17 mouse cellular contexts compared by ENCODE assay signal in genomic region chr3:35249160-35249559, GRCm38 (mm10).
DNase-seq lines count a peak whose midpoint lies in the region; ATAC-seq and TF ChIP-seq lines count a peak whose summit lies in the region.
"Had no signal": no experiment of that assay in that cellular context is flagged by ENCODE, and none has a peak within 500 bp of the region (broad histone marks: within the 10 kb centered on the region; RNA-seq: fewer than 3 reads in every experiment).

No protein-coding gene starts in this region.

- no peak overlapping the region for H3ac ChIP-seq in C2C12 (ENCODE audit: control insufficient read depth, insufficient read length, low read depth)

- no peaks in the 10 kb centered on the region for H3K4me1 ChIP-seq in intestine, embryonic 15.5 days (replicated peaks)
- H3K4me1 ChIP-seq in intestine, postnatal 0 days (replicated peaks; ENCODE audit: control insufficient read depth, insufficient read depth, low read length): no peaks in the 10 kb centered on the region
- peaks cover 3% of the 10 kb centered on the region; the same call in 1 of the 2 replicates for H3K4me1 ChIP-seq in hindbrain, embryonic 11.5 days (replicated peaks; ENCODE audit: control insufficient read depth, insufficient read depth, low read length)
- H3K4me1 ChIP-seq: embryonic facial prominence, embryonic 15.5 days had no signal

- H3K4me2 ChIP-seq in intestine, embryonic 15.5 days (replicated peaks): no peak overlapping the region
- no peak overlapping the region for H3K4me2 ChIP-seq in intestine, postnatal 0 days (replicated peaks; ENCODE audit: low read depth)
- H3K4me2 ChIP-seq in hindbrain, embryonic 11.5 days (replicated peaks; ENCODE audit: low read depth, low read length): no peak overlapping the region
- H3K4me2 ChIP-seq: embryonic facial prominence, embryonic 15.5 days; hindbrain, embryonic 12.5 days; midbrain, embryonic 15.5 days had no signal

- 41% methylated on average over 10 of the region's 10 CpGs for WGBS in intestine, embryonic 15.5 days
- WGBS in intestine, postnatal 0 days: 36% methylated on average over 10 of the region's 10 CpGs
- 80% methylated on average over 10 of the region's 10 CpGs for WGBS in hindbrain, embryonic 11.5 days

- peak; percentile 34 for DNase-seq in embryo, embryonic 11 days
- peak; percentile 14 for DNase-seq in lung, postnatal 10 days
- no peak for DNase-seq in thymus, postnatal 14 days
- DNase-seq in hindbrain, embryonic 11.5 days (ENCODE audit: low spot score): no peak
- DNase-seq in thymus, postnatal 36 days: no peak
- DNase-seq: adrenal gland, postnatal 36 days; cerebellum, adult 11-12 months; gastrocnemius, postnatal 36 days; right cerebral cortex, postnatal 4 days had no signal

- TF ChIP-seq CTCF in intestine, postnatal 0 days (IDR thresholded peaks at IDR 0.05; ENCODE audit: low read depth): no peak
- no peak for TF ChIP-seq CTCF in C2C12 (IDR thresholded peaks at IDR 0.05; ENCODE audit: control insufficient read depth, insufficient read depth, insufficient read length)

- no peaks in the 10 kb centered on the region for H3K79me3 ChIP-seq in C2C12 (ENCODE audit: low read depth)

- H3K27me3 ChIP-seq in intestine, embryonic 15.5 days (replicated peaks): no peaks in the 10 kb centered on the region
- H3K27me3 ChIP-seq in intestine, postnatal 0 days (replicated peaks; ENCODE audit: control insufficient read depth, insufficient read depth, low read length): no peaks in the 10 kb centered on the region
- no peaks in the 10 kb centered on the region for H3K27me3 ChIP-seq in C2C12 (ENCODE audit: control insufficient read depth, insufficient read depth, insufficient read length)
- H3K27me3 ChIP-seq in hindbrain, embryonic 11.5 days (ENCODE audit: control insufficient read depth, insufficient read depth, low read length): no peaks in the 10 kb centered on the region
- H3K27me3 ChIP-seq: embryonic facial prominence, embryonic 15.5 days; midbrain, embryonic 15.5 days had no signal

- peak; percentile 65 for ATAC-seq in intestine, embryonic 15.5 days
- ATAC-seq in intestine, postnatal 0 days: no peak; the same call in 1 of the 2 replicates
- ATAC-seq in hindbrain, embryonic 11.5 days (ENCODE audit: low FRiP score): no peak
- ATAC-seq: forebrain, embryonic 16.5 days; midbrain, embryonic 15.5 days had no signal

- no peak overlapping the region for H3K4me3 ChIP-seq in intestine, embryonic 15.5 days (replicated peaks)
- H3K4me3 ChIP-seq in intestine, postnatal 0 days (ENCODE audit: low read depth, low read length): no peak overlapping the region
- H3K4me3 ChIP-seq in C2C12 (ENCODE audit: insufficient read depth, poor library complexity, severe bottlenecking): no peak overlapping the region
- H3K4me3 ChIP-seq in hindbrain, embryonic 11.5 days (ENCODE audit: low read depth, low read length): no peak overlapping the region
- H3K4me3 ChIP-seq: embryonic facial prominence, embryonic 15.5 days; hindbrain, embryonic 12.5 days; midbrain, embryonic 15.5 days had no signal

- no peaks in the 10 kb centered on the region for H3K9me3 ChIP-seq in intestine, embryonic 15.5 days
- no peaks in the 10 kb centered on the region for H3K9me3 ChIP-seq in intestine, postnatal 0 days (ENCODE audit: control insufficient read depth)
- no peaks in the 10 kb centered on the region for H3K9me3 ChIP-seq in hindbrain, embryonic 11.5 days (ENCODE audit: control insufficient read depth, low read length)
- H3K9me3 ChIP-seq: embryonic facial prominence, embryonic 15.5 days; hindbrain, embryonic 12.5 days; midbrain, embryonic 15.5 days had no signal

- H3K79me2 ChIP-seq in C2C12 (ENCODE audit: control insufficient read depth, insufficient read depth): no peaks in the 10 kb centered on the region

- no peaks in the 10 kb centered on the region for H3K36me3 ChIP-seq in intestine, embryonic 15.5 days
- no peaks in the 10 kb centered on the region for H3K36me3 ChIP-seq in intestine, postnatal 0 days (ENCODE audit: control insufficient read depth, insufficient read depth)
- no peaks in the 10 kb centered on the region for H3K36me3 ChIP-seq in C2C12 (ENCODE audit: control insufficient read depth, insufficient read depth)
- H3K36me3 ChIP-seq in hindbrain, embryonic 11.5 days (ENCODE audit: control insufficient read depth, insufficient read depth, low read length): no peaks in the 10 kb centered on the region
- H3K36me3 ChIP-seq: embryonic facial prominence, embryonic 15.5 days; hindbrain, embryonic 12.5 days; midbrain, embryonic 15.5 days had no signal

- H3K27ac ChIP-seq in intestine, embryonic 15.5 days: no peak overlapping the region
- H3K27ac ChIP-seq in intestine, postnatal 0 days (ENCODE audit: low read depth, low read length): no peak overlapping the region
- H3K27ac ChIP-seq in hindbrain, embryonic 11.5 days (ENCODE audit: low read depth, low read length): no peak overlapping the region
- H3K27ac ChIP-seq: embryonic facial prominence, embryonic 15.5 days; hindbrain, embryonic 12.5 days; liver, embryonic 14.5 days; midbrain, embryonic 15.5 days had no signal

- H3K9ac ChIP-seq in intestine, embryonic 15.5 days: no peak overlapping the region
- no peak overlapping the region for H3K9ac ChIP-seq in intestine, postnatal 0 days (ENCODE audit: low read depth, low read length)
- no peak overlapping the region for H3K9ac ChIP-seq in hindbrain, embryonic 11.5 days (ENCODE audit: low read depth, low read length)
- H3K9ac ChIP-seq: embryonic facial prominence, embryonic 15.5 days; hindbrain, embryonic 12.5 days; liver, embryonic 14.5 days; midbrain, embryonic 15.5 days had no signal

TF ChIP-seq in C2C12, 6 proteins besides CTCF, POLR2A, EP300 and RAD21:
- peak; percentile 41 for TF ChIP-seq MYOD1 (IDR thresholded peaks at IDR 0.05; ENCODE audit: control insufficient read depth, insufficient read length, low read depth)
- TF ChIP-seq CEBPB (IDR thresholded peaks at IDR 0.05; ENCODE audit: low read depth): no peak
- TF ChIP-seq MYOG (IDR thresholded peaks at IDR 0.05; ENCODE audit: control insufficient read depth, extremely low read depth, insufficient read length): no peak
- TF ChIP-seq FOSL1 (IDR thresholded peaks at IDR 0.05; ENCODE audit: insufficient read depth, low read length, poor library complexity, severe bottlenecking): no peak
- TF ChIP-seq MAX (IDR thresholded peaks at IDR 0.05): peak; percentile 34
- TF ChIP-seq USF1 (IDR thresholded peaks at IDR 0.05; ENCODE audit: low read depth): no peak

Comparison
In these comparisons a context has a peak if more than half of its experiments do, and no peak if none do; other contexts are left out.
1. DNase-seq: peak in embryo, embryonic 11 days (single experiment) and lung, postnatal 10 days (single experiment); none in thymus, postnatal 14 days (single experiment), hindbrain, embryonic 11.5 days (single experiment) and thymus, postnatal 36 days (0 of 2).